Mouse (Mus musculus) hindbrain, embryonic 15.5 days (tissue): Measurements from ENCODE around the gene Tmem38a. TPM values are rescaled to one million over a fixed set of nuclear protein-coding genes. Genes with fewer than 3 reads are reported as not detected.

Source experiments
- ATAC-seq: fragments of 200-750 bp; cut with Nextera tagmentation; 2 replicates; pipeline ENCODE4 v1.8.0; 2017; ENCODE audit warnings: low read depth, moderate number of reproducible peaks, moderate TSS enrichment; ENCODE audit not compliant: low FRiP score
- H3K27ac ChIP-seq: fragments of 300-500 bp; sonication (generic); replicated peaks from 2 replicates; pipeline ENCODE4 v1.5.1; 2015; ENCODE audit warnings: mild to moderate bottlenecking, inconsistent platforms
- H3K27me3 ChIP-seq: fragments of 300-500 bp; sonication (generic); 2 replicates; pipeline ENCODE4 v1.6.1; 2015; ENCODE audit warnings: control low read depth, inconsistent platforms
- H3K36me3 ChIP-seq: fragments of 300-500 bp; sonication (generic); 2 replicates; pipeline ENCODE4 v1.6.1; 2015; ENCODE audit warnings: control low read depth, inconsistent platforms
- H3K4me1 ChIP-seq: fragments of 300-500 bp; sonication (generic); replicated peaks from 2 replicates; pipeline ENCODE4 v1.6.1; 2015; ENCODE audit warnings: control low read depth, inconsistent platforms
- H3K4me2 ChIP-seq: fragments of 300-500 bp; sonication (generic); 2 replicates; pipeline ENCODE4 v1.6.1; 2015; ENCODE audit warnings: moderate library complexity, mild to moderate bottlenecking, inconsistent platforms
- H3K4me3 ChIP-seq: fragments of 300-500 bp; sonication (generic); 2 replicates; pipeline ENCODE4 v1.5.1; 2015; ENCODE audit warnings: mild to moderate bottlenecking, inconsistent platforms
- H3K9ac ChIP-seq: fragments of 300-500 bp; sonication (generic); 2 replicates; pipeline ENCODE4 v1.6.1; 2015; ENCODE audit warnings: inconsistent platforms
- H3K9me3 ChIP-seq: fragments of 300-500 bp; sonication (generic); 2 replicates; pipeline ENCODE4 v1.6.1; 2016; ENCODE audit warnings: control low read depth, inconsistent platforms
- WGBS: fragments of 180-500 bp; shearing (Covaris S2); methylation state at CpG from one replicate; pipeline ENCODE4 v1.1.7; 2015; 5-methylcytosine and 5-hydroxymethylcytosine counted together
- polyA plus RNA-seq: library from polyadenylated mRNA; unstranded; fragments of >200 nt; fragmentation: Nextera tagmentation; extraction: Ambion mirVana; gene quantifications from 2 replicates; pipeline ENCODE4 v1.2.1, GENCODE M21; 2015

Gene Tmem38a
- polyA plus RNA-seq, 1 experiment from 2014 or later = 33.7 TPM

DNA sequence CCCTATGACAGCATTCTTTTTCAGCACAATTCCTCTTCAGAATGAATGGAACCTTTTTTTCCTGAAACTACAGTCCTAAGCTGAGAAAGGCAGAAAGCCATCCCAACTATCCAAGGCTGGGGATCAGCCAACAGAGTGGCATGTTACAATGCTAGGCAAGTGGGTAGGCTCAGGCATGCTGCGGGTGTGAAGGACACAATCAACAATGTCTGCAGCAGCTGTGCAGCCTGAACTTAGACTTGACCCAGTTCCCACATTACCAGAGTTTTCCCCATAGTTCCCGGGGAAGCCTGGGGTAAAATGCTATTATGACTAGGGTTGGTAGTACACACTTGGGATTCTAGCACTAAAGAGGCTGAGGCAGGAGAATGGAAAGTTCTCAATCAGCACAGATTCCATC, 5.9 kb upstream of the Tmem38a start:
- H3K27me3 ChIP-seq = no peaks in the 10 kb centered on the region
- WGBS = 93% methylated on average over 2 of the region's 2 CpGs
- H3K36me3 ChIP-seq = peaks cover 43% of the 10 kb centered on the region

DNA sequence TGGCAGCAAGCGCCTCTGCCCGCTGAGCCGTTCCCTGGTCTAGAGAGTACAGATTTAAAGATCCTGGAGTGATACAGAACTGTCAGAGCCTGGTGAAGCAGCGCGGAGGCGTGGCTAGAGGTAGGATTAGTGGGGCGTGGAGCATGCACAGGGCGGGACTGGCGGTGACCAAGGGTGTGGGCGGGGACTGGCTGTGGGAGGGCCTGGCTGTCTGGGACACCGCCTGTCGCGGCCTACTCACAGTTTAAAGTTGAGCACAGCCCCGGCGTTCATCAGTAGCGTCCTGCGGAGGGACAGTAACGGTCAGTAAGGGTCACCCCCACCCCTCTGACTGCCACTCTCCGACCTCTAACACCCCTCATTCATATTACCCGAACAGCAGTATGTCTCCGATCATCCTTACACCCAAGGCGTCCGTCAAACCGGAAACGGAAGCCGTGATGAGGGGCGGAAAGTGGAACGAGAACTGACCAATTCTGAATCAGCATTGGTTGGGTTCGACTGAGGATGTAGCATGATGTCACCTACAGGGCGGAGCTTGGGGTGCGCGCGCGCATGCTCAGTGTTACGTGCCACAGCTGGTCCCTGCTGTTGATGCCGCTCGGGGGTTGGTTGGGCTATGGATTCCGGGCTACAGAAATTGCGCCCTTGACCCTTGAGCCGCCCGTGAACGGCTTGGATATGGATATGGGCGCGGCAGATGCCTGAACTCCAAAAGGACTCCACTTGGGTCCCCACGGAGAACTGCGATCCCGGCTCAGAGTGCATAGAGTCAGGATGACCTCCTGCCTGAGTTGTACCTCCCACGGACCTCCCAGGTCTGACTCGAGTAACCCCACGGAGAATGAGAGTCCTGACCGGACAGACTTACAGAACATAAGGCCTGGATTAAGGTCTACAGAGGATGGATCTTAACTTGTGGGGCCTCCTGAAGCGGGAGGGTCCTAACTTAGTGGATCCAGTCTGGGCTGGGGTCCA, 933 bp upstream of the Tmem38a start, which contains the start of gene Smim7:
TSS of gene Smim7 (minus strand) at position 456 of the 978 bp plus-strand sequence.
- Histone ChIP-seq H3K36me3 (peaks cover 29% of the 10 kb centered on the region), H3K4me3 (peak within 1 kb of the TSS; percentile 72), H3K9ac (peak within 1 kb of the TSS; percentile 62), H3K4me1 (peaks cover 36% of the 10 kb centered on the region), H3K9me3 (no peaks in the 10 kb centered on the region), H3K27me3 (no peaks in the 10 kb centered on the region), H3K4me2 (peak within 1 kb of the TSS; percentile 87), H3K27ac (peak within 1 kb of the TSS; percentile 85)
- peak; percentile 96 for ATAC-seq
- under 1% methylated on average over 52 of the region's 52 CpGs for WGBS

More for the DNA sequence above, 5.9 kb upstream of the Tmem38a start:
- Histone ChIP-seq H3K9me3 (no peaks in the 10 kb centered on the region), H3K27ac (no peak overlapping the region), H3K4me3 (no peak overlapping the region), H3K4me2 (no peak overlapping the region), H3K4me1 (peaks cover 20% of the 10 kb centered on the region), H3K9ac (no peak overlapping the region)
- no peak for ATAC-seq

DNA sequence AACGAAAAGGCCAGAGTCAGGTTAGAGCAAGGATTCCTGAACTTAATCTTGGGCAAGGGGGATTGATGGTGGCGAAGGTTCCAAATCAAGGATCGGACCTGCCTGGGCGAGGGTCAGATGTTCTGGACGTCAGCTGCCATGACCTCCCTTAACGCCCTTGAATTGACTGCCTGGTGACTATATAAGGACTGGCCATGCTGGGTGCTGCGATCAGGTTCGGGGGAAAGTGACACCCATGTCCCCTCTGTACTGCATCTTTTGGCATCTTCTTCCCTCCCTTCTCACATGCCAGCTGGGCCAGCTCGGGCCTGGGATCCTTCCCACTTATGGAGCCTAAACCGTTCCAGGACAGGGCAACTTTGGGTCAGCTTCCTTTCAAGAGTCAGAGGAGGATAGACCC, 652 bp downstream of the Tmem38a start:
- Histone ChIP-seq H3K9me3 (no peaks in the 10 kb centered on the region), H3K27ac (peak overlapping the region; percentile 85), H3K9ac (peak overlapping the region; percentile 60)

DNA sequence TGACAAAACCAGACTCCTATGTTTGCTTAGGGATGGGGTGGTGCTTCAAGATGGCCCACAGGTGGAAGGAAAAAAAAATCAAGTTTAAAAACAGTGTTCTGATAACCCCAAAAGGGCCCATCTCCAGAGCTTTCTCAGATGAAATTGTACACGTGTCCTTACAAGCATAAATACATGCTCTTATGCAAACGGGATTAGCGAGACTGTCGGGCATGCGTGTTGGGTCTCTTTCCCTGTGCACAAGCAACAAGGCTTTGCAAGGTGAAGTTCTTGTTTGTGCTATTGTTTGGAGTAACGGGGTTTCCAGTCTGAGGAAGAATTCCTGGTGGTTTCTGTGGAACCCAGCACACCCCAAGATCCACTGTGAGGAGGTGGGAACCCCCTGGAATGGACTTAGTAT, 1.6 kb downstream of the Tmem38a start:
- H3K4me3 ChIP-seq = no peak overlapping the region
- H3K9ac ChIP-seq = no peak overlapping the region
- H3K4me1 ChIP-seq = peaks cover 35% of the 10 kb centered on the region
- H3K36me3 ChIP-seq = peaks cover 5% of the 10 kb centered on the region; the same call in 1 of the 2 replicates
- no peak overlapping the region for H3K27ac ChIP-seq
- H3K27me3 ChIP-seq = no peaks in the 10 kb centered on the region
- peak overlapping the region; percentile 87 for H3K4me2 ChIP-seq
- ATAC-seq = no peak
- H3K9me3 ChIP-seq = no peaks in the 10 kb centered on the region
- WGBS = 84% methylated on average over 6 of the region's 6 CpGs

More for the DNA sequence above, 652 bp downstream of the Tmem38a start:
- Histone ChIP-seq H3K4me1 (peaks cover 36% of the 10 kb centered on the region), H3K4me3 (peak overlapping the region; percentile 72), H3K36me3 (peaks cover 13% of the 10 kb centered on the region), H3K4me2 (peak overlapping the region; percentile 87), H3K27me3 (no peaks in the 10 kb centered on the region)
- WGBS = 7% methylated on average over 10 of the region's 10 CpGs
- no peak for ATAC-seq

DNA sequence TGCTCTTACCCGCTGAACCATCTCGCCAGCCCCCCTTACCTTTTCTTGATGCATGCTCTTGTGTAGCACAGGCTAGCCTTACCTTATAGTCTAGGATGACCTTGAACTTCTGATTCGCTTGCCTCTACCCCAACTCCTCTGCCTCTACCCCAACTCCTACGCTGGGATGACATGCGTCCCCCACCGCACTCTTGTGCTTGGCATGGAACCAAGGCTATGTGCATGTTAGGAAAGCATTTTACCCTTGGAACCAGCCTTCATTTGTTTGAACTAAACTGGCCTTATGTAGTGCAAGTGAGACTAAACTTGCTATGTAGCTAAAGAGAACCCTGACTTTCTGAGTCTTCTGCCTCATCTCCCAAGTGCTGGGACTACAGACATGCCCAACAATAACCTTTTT, 4.1 kb downstream of the Tmem38a start:
- no peak for ATAC-seq
- H3K4me3 ChIP-seq = no peak overlapping the region
- H3K4me1 ChIP-seq = peaks cover 16% of the 10 kb centered on the region
- no peak overlapping the region for H3K9ac ChIP-seq
- H3K27me3 ChIP-seq = no peaks in the 10 kb centered on the region
- no peak overlapping the region for H3K4me2 ChIP-seq
- WGBS = 97% methylated on average over 6 of the region's 6 CpGs
- H3K27ac ChIP-seq = no peak overlapping the region
- peaks cover 7% of the 10 kb centered on the region for H3K36me3 ChIP-seq
- no peaks in the 10 kb centered on the region for H3K9me3 ChIP-seq

DNA sequence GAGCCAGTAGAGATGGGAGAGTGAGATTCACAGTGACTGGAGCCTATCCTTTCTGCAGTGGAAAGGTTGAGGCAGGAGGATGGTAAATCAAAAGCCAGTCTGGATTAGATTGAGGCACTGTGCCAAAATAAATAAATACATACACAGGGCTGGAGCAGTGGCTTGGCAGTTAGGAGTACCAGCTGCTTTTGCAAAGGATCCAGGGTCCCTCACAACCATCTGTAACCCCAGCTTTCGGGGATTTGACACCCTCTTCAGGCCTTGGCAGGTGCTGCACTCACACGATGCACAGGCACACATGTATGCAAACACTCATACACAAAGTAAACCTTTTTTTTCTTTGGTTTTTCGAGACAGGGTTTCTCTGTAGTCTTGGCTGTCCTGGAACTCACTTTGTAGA, 5.4 kb downstream of the Tmem38a start:
- no peak overlapping the region for H3K27ac ChIP-seq
- ATAC-seq = no peak
- peaks cover 15% of the 10 kb centered on the region for H3K4me1 ChIP-seq
- H3K4me2 ChIP-seq = no peak overlapping the region
- no peak overlapping the region for H3K4me3 ChIP-seq
- peaks cover 11% of the 10 kb centered on the region for H3K36me3 ChIP-seq
- H3K9ac ChIP-seq = no peak overlapping the region
- 81% methylated on average over 3 of the region's 3 CpGs for WGBS
- H3K9me3 ChIP-seq = no peaks in the 10 kb centered on the region
- H3K27me3 ChIP-seq = no peaks in the 10 kb centered on the region

DNA sequence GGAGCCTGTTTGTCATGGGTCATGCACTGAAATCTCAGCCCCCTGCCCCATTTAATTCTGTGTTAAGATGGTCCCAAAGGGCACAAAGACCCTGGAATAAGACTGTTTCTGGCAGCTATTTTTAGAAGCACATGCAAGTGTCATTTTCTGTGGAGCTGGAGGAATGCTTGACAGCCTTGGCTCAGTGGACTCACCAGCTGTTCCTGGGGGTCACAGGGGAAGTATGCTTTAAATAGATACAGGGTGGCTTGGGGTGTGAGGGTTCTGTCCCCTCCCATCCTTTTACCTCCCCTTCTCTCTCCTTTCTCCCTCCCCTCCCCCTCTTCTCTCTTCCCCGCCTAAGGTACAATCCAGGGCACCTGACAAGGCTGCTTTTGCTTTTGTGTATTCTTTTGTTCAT, 6.1 kb downstream of the Tmem38a start:
- no peak overlapping the region for H3K4me2 ChIP-seq
- 63% methylated on average over 1 of the region's 1 CpGs for WGBS
- no peak for ATAC-seq

DNA sequence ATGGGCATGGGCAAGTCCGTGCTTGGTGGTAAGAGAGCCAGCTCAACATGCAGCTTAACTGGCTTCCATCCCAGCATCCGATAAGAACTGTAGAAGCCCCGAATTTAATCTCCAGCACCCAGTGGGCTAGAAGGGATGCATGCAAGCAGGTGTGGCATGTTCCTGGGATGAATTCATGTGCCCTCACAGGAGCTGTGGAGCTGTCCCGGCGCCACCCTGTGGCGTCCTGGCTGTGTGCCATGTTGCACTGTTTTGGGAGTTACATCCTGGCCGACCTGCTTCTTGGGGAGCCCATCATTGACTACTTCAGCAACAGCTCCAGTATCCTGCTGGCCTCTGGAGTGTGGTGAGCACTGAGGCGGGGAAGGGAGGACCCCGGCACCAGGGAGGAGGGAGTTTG, 7.5 kb downstream of the Tmem38a start:
- Histone ChIP-seq H3K36me3 (peaks cover 11% of the 10 kb centered on the region), H3K4me1 (no peaks in the 10 kb centered on the region), H3K27ac (no peak overlapping the region), H3K27me3 (no peaks in the 10 kb centered on the region), H3K4me3 (no peak overlapping the region), H3K4me2 (no peak overlapping the region), H3K9me3 (no peaks in the 10 kb centered on the region), H3K9ac (no peak overlapping the region)
- WGBS = 74% methylated on average over 9 of the region's 9 CpGs
- ATAC-seq = no peak

More for the DNA sequence above, 6.1 kb downstream of the Tmem38a start:
- Histone ChIP-seq H3K4me1 (peaks cover 9% of the 10 kb centered on the region), H3K27ac (no peak overlapping the region), H3K9ac (no peak overlapping the region), H3K36me3 (peaks cover 11% of the 10 kb centered on the region), H3K9me3 (no peaks in the 10 kb centered on the region), H3K27me3 (no peaks in the 10 kb centered on the region), H3K4me3 (no peak overlapping the region)

DNA sequence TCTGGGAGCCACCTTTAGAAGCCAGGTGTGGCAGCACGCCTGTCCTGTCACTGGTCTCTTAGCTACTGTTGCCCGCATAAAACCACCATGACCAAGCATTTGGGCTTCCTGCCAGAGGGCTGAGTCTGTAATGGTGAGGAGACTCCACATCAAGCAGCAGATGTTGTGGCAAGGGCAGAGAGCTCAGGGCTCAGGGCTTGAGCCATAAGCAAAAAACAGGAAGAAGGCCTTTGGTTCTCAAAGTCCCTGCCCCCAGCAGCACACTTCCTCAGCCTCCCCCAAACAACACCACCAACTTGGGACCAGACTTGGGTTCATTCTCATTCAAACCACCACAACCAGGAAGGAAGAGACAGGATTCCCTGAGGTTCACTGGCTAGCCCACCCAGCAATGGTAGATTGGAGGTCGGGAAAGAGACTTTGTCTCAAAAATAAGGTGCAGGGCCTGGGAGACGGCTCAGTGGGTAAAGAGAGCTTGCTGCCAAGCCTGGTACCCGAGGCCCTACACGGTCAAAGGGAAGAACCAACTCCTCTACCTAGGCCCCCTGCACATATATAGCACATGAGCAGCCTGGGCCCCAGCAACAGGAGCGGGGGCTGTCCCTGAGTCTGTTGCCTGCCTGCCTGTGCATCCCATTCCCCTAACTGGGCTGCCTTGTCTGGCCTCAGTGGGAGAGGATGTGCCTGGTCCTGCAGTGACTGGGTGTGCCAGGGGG, 11.4 kb downstream of the Tmem38a start:
- no peaks in the 10 kb centered on the region for H3K27me3 ChIP-seq
- H3K9ac ChIP-seq = no peak overlapping the region
- H3K4me2 ChIP-seq = no peak overlapping the region
- WGBS = 82% methylated on average over 7 of the region's 7 CpGs
- no peaks in the 10 kb centered on the region for H3K9me3 ChIP-seq
- ATAC-seq = no peak
- H3K4me3 ChIP-seq = no peak overlapping the region
- no peaks in the 10 kb centered on the region for H3K4me1 ChIP-seq
- H3K36me3 ChIP-seq = peaks cover 11% of the 10 kb centered on the region
- H3K27ac ChIP-seq = no peak overlapping the region

DNA sequence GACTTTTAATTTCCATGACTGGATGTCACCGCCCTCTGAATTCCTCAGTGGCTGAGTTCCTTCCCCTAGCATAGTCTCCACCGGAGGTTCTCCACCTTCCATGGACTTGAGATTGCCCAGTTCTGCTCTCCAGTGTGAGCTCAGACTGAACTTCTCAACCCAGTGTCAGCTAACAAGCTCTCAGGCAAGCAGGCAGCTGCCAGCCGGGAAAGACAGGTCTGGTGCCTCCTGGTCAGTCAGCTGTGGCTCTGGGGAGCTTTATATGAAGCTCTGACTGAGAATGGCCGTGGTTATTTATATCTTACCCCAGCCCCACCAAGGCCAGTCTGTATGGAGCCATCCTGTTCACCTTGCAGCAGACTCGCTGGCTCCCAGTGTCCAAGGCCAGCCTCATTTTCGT, 12.5 kb downstream of the Tmem38a start:
- Histone ChIP-seq H3K4me1 (no peaks in the 10 kb centered on the region), H3K4me3 (no peak overlapping the region), H3K27ac (no peak overlapping the region), H3K4me2 (no peak overlapping the region), H3K36me3 (peaks cover 11% of the 10 kb centered on the region), H3K9me3 (no peaks in the 10 kb centered on the region), H3K9ac (no peak overlapping the region), H3K27me3 (no peaks in the 10 kb centered on the region)
- WGBS = 84% methylated on average over 6 of the region's 6 CpGs
- ATAC-seq = no peak

DNA sequence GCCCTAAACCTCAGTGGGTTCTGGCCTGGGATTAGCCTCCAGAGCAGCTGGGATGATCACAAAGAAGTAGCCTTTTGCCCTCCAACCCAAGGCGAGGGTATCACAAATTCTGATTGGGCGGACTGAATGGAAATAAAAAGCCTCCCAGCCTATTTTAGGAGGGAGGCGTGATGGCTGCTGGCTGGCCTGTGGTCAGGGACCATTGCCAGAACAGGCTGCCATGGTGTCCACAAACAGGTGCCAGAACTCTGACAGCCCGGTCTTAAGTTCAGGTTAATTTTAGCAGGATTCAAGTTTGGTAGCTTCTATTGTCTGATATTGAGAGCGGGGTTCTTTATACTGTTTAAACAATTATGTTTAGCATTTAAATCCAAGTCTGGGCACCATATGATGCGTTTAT, 16.0 kb downstream of the Tmem38a start:
- Histone ChIP-seq H3K27me3 (no peaks in the 10 kb centered on the region), H3K9me3 (no peaks in the 10 kb centered on the region), H3K4me3 (no peak overlapping the region), H3K9ac (no peak overlapping the region), H3K4me1 (no peaks in the 10 kb centered on the region), H3K4me2 (no peak overlapping the region), H3K36me3 (no peaks in the 10 kb centered on the region), H3K27ac (no peak overlapping the region)
- no peak; the same call in 1 of the 2 replicates for ATAC-seq
- WGBS = 67% methylated on average over 6 of the region's 6 CpGs

DNA sequence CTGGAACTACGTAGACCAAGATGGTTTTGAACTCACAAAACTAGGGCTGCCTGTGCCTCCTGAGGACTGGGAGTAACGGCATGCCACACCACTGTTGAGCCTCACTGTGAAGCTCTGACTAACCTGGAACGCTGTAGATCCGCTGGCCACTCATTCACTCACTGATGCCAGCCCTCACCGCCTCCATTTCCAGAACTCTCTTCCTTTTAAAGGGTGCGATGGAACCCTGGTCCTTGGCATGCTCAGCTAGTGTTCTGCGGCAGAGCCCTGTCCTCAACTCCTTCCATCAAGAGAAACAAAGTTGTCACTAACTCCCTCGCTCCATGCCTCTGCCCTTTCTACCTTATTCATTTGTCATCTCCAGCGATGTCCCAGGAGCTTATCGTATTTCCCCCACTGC, 17.0 kb downstream of the Tmem38a start:
- no peaks in the 10 kb centered on the region for H3K27me3 ChIP-seq
- H3K36me3 ChIP-seq = no peaks in the 10 kb centered on the region
- 90% methylated on average over 10 of the region's 10 CpGs for WGBS
- no peak overlapping the region for H3K4me3 ChIP-seq
- no peak overlapping the region for H3K4me2 ChIP-seq
- ATAC-seq = no peak
- no peak overlapping the region for H3K27ac ChIP-seq
- no peak overlapping the region for H3K9ac ChIP-seq
- no peaks in the 10 kb centered on the region for H3K4me1 ChIP-seq
- no peaks in the 10 kb centered on the region for H3K9me3 ChIP-seq
